Mouse (Mus musculus) neural tube, embryonic 11.5 days (tissue): ENCODE measurements at regions not wholly inside any gene's neighbourhood (a gene's known extent, or its start where the extent isn't known, plus 50 kb on each side); places are given as distances from the start of the nearest gene placed in this dataset.

Experiments
- ATAC-seq: fragments of 200-750 bp; cut with Nextera tagmentation; 2 replicates; pipeline ENCODE4 v1.8.0; 2017; ENCODE audit warnings: moderate number of reproducible peaks, mild to moderate bottlenecking, moderate TSS enrichment, moderate library complexity; ENCODE audit not compliant: insufficient read depth, low FRiP score, low TSS enrichment
- DNase-seq: peaks from one replicate; pipeline ENCODE4 v3.0.0-alpha.2; 2015; ENCODE audit warnings: low spot score
- H3K27ac ChIP-seq: fragments of 300-500 bp; sonication (generic); 2 replicates; pipeline ENCODE4 v1.5.1; 2014; ENCODE audit warnings: low read depth, mild to moderate bottlenecking, low read length
- H3K27me3 ChIP-seq: fragments of 300-500 bp; sonication (generic); 2 replicates; pipeline ENCODE4 v1.6.1; 2014; ENCODE audit warnings: mild to moderate bottlenecking, low read length, mixed read lengths; ENCODE audit not compliant: control insufficient read depth, insufficient read depth
- H3K36me3 ChIP-seq: fragments of 300-500 bp; sonication (generic); 2 replicates; pipeline ENCODE4 v1.6.1; 2014; ENCODE audit warnings: mild to moderate bottlenecking, low read length, moderate library complexity, mixed read lengths; ENCODE audit not compliant: control insufficient read depth, insufficient read depth
- H3K4me1 ChIP-seq: fragments of 300-500 bp; sonication (generic); 2 replicates; pipeline ENCODE4 v1.6.1; 2014; ENCODE audit warnings: low read length, mixed read lengths; ENCODE audit not compliant: control insufficient read depth, insufficient read depth
- H3K4me2 ChIP-seq: fragments of 300-500 bp; sonication (generic); 2 replicates; pipeline ENCODE4 v1.6.1; 2014; ENCODE audit warnings: low read depth, mild to moderate bottlenecking, moderate library complexity
- H3K4me3 ChIP-seq: fragments of 300-500 bp; sonication (generic); 2 replicates; pipeline ENCODE4 v1.5.1; 2014; ENCODE audit warnings: low read depth, low read length
- H3K9ac ChIP-seq: fragments of 300-500 bp; sonication (generic); 2 replicates; pipeline ENCODE4 v1.6.1; 2014; ENCODE audit warnings: mild to moderate bottlenecking, low read length
- H3K9me3 ChIP-seq: fragments of 300-500 bp; sonication (generic); 2 replicates; pipeline ENCODE4 v1.6.1; 2016; ENCODE audit warnings: low read length; ENCODE audit not compliant: control insufficient read depth
- WGBS: fragments of 180-500 bp; shearing (Covaris S2); extraction: QIAGEN DNeasy Blood & Tissue Kit; methylation state at CpG from one replicate; pipeline ENCODE4 v1.1.7; 2014; 5-methylcytosine and 5-hydroxymethylcytosine counted together

DNA sequence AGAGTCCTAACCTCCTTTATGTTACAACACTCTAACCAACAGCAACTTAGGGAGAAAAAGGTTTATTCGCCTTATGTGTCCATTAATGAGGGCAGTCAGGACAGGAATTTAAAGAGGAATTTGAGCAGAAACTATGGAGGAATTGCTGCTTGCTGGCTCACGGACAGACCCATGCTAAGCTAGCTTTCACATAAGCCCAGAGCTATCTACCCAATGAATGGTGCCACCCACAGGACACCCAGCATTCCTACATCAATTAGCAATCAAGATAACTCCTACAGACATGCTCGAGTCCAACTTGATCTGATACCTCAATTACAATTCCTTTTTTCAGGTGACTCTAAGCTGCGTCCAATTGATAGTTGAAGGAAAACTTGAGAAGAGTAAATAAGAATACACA is 1021.2 kb upstream of the Gm7489 start:
- Histone ChIP-seq H3K27ac (no peak overlapping the region), H3K27me3 (no peaks in the 10 kb centered on the region), H3K4me1 (no peaks in the 10 kb centered on the region), H3K4me2 (no peak overlapping the region), H3K9me3 (no peaks in the 10 kb centered on the region), H3K4me3 (no peak overlapping the region), H3K9ac (no peak overlapping the region), H3K36me3 (no peaks in the 10 kb centered on the region)
- DNase-seq = no peak
- ATAC-seq = no peak
- 84% methylated on average over 4 of the region's 4 CpGs for WGBS

DNA sequence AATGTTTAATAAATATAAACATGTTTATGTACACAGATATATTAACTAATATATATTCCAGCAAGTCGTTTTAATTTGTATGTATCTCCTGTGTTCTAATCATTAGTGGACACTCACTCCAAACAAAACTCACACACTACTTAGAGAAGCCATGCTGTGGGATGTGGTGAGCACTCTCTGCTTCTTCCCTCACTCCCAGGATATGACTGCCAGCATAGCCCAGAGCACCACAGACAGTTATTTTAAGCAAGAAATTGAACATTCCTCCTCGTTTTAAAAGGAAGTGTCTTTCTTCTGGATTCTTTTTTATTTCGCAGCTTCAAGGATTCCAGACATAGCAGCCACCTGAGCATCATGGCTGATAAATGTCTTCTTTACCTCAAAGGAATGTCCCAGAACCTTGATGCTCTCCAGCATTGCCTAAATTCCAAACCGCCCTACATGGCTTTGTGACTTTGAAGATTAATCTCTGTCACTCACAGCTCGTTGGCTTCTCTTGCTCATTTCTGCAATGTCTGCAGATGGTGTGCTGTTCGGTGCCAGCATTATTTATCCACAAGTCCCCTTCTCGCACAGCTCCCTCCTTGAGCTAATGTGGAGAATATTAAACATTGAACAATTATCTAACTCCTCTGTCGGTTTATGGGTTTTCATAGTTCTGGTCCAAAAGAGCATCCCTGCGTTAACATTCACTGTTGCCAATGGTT is 992.3 kb upstream of the Gm7489 start:
- Histone ChIP-seq H3K9me3 (no peaks in the 10 kb centered on the region), H3K36me3 (no peaks in the 10 kb centered on the region), H3K9ac (no peak overlapping the region), H3K4me2 (no peak overlapping the region), H3K27me3 (no peaks in the 10 kb centered on the region), H3K4me3 (no peak overlapping the region), H3K27ac (no peak overlapping the region), H3K4me1 (no peaks in the 10 kb centered on the region)
- no peak for ATAC-seq
- no peak for DNase-seq
- 82% methylated on average over 9 of the region's 9 CpGs for WGBS

DNA sequence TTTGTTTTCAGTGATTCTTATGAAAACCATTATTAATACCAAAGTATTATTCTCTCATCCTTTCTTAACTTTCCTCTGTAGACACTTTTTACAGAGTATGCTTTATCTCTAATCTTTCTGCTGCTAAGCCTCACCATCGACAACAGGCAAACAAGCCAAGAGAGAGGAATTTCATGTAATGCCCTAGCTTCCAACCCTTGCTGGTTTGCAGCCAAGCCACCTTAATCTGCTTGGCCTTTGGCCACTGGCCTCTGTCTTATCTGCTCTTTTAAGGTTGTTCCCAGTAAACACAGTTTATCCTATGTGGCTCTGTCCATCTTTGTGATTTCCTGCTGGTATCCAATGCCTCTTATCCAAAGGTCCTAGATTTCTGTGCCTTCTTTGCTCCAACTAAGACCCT is 986.6 kb upstream of the Gm7489 start:
- Histone ChIP-seq H3K9me3 (no peaks in the 10 kb centered on the region), H3K36me3 (no peaks in the 10 kb centered on the region), H3K4me2 (no peak overlapping the region), H3K4me1 (no peaks in the 10 kb centered on the region), H3K9ac (no peak overlapping the region), H3K4me3 (no peak overlapping the region), H3K27me3 (no peaks in the 10 kb centered on the region), H3K27ac (no peak overlapping the region)
- ATAC-seq (no peak), DNase-seq (no peak)
- 97% methylated on average over 1 of the region's 1 CpGs for WGBS

DNA sequence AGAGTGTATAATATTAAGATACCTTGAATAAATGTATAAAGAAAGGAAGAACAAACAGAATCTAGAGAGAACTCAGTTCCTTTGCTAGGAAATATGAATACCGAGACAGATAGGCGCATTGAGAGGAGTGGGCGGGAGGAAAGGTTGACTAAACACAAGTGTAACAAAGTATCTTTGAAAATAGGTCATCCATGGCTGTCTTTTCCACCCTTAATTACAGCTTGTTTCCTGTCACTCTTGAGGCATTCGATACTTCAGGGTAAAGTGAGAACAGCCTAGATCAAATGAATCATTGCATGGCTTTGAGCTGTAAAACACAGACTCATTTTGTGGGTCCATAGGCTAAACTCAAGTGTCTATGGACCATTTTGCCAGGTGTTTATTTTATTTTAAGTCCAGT is 985.3 kb upstream of the Gm7489 start:
- H3K4me1 ChIP-seq = no peaks in the 10 kb centered on the region
- H3K9ac ChIP-seq = no peak overlapping the region
- H3K36me3 ChIP-seq = no peaks in the 10 kb centered on the region
- H3K4me3 ChIP-seq = no peak overlapping the region
- ATAC-seq (no peak), DNase-seq (no peak)
- no peaks in the 10 kb centered on the region for H3K27me3 ChIP-seq
- no peak overlapping the region for H3K27ac ChIP-seq
- no peaks in the 10 kb centered on the region for H3K9me3 ChIP-seq
- no peak overlapping the region for H3K4me2 ChIP-seq
- 89% methylated on average over 4 of the region's 4 CpGs for WGBS

DNA sequence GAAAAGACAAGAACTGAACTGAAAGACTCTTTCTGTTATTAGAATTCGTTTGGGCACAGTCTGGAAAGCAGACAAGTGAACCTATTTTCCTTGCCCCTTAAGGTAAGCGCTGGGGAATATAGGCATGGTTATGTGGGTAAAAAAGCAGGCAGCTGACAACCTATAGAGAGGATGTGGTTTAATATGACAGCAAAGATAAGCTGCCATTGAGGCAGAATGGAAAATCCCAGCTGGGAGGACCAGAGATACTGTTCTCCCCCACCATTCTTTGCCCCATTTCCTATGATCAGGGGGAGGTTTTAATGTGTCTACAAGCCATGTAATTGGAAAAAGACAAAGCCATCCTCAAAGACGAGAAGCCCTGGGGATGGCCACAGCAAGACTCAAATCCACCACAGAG is 984.9 kb upstream of the Gm7489 start:
- 78% methylated on average over 3 of the region's 3 CpGs for WGBS
- H3K9ac ChIP-seq = no peak overlapping the region
- no peaks in the 10 kb centered on the region for H3K4me1 ChIP-seq
- DNase-seq (no peak), ATAC-seq (no peak)
- no peak overlapping the region for H3K4me3 ChIP-seq
- H3K27me3 ChIP-seq = no peaks in the 10 kb centered on the region
- H3K4me2 ChIP-seq = no peak overlapping the region
- H3K27ac ChIP-seq = no peak overlapping the region
- no peaks in the 10 kb centered on the region for H3K9me3 ChIP-seq
- no peaks in the 10 kb centered on the region for H3K36me3 ChIP-seq

DNA sequence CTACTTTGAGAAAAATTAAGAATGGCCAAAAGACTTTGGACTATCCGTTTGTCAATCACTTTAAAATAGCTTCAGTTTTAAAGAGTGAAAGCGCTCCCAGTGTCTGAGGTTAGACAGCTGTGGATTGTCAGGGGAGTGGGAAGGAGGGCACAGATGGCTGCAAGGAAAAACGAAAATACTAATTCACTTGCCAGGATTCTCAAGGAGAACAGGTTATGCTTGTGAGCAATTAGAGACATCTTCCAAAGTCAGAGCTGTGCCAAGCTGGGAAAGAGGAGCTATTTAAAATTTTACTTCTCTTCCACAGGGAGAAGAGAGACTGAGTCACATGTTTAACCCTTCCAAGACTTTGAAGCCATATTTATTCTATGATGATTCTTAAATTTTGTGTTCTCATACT is 979.5 kb upstream of the Gm7489 start:
- Histone ChIP-seq H3K9me3 (no peaks in the 10 kb centered on the region), H3K27me3 (no peaks in the 10 kb centered on the region), H3K4me2 (no peak overlapping the region), H3K4me3 (no peak overlapping the region), H3K27ac (no peak overlapping the region), H3K36me3 (no peaks in the 10 kb centered on the region), H3K9ac (no peak overlapping the region), H3K4me1 (no peaks in the 10 kb centered on the region)
- WGBS = 83% methylated on average over 3 of the region's 3 CpGs
- DNase-seq (no peak), ATAC-seq (no peak)

DNA sequence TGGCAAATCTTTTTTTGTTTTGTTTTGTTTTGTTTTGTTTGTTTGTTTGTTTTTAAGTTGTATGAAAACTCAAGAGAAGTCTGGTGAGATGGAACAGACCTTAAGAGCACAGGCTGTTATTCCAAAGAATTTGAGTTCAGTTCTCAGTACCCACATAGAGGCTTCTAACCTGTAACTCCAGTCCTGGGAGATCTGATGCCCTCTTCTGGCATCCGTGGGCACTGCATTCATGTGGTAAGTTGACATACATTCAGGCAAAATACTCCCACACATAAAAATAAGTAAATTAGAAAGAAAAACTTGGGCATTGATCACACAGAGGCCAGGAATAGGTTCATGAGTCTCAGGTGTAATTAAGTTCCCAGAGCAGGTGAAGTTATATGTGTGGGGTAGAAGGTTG is 977.5 kb upstream of the Gm7489 start:
- Histone ChIP-seq H3K4me1 (no peaks in the 10 kb centered on the region), H3K36me3 (no peaks in the 10 kb centered on the region), H3K27me3 (no peaks in the 10 kb centered on the region), H3K4me2 (no peak overlapping the region), H3K4me3 (no peak overlapping the region), H3K9ac (no peak overlapping the region), H3K27ac (no peak overlapping the region), H3K9me3 (no peaks in the 10 kb centered on the region)
- ATAC-seq = no peak
- WGBS = 45% methylated on average over 1 of the region's 1 CpGs
- no peak for DNase-seq

DNA sequence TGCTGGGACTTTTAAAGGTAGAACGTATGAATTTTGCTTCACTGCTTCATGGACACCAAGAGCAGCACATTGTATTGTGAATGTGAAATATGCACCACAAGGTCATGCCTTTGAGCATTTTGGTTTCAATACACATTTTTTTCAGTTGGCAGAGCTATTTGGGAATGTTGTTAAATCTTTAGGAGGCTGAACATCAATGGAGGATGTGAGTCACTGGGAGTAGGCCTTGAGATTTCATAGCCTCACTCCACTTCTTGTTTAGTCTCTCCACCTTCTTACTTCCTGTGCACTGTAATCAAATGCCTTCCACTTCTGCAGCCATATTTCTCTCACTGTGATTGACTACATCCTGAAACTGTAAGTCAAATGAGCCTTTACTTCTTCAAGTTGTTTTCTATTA is 962.4 kb upstream of the Gm7489 start:
- WGBS = 86% methylated on average over 1 of the region's 1 CpGs
- no peaks in the 10 kb centered on the region for H3K4me1 ChIP-seq
- H3K27me3 ChIP-seq = no peaks in the 10 kb centered on the region
- no peak overlapping the region for H3K27ac ChIP-seq
- no peaks in the 10 kb centered on the region for H3K36me3 ChIP-seq
- no peak overlapping the region for H3K4me3 ChIP-seq
- ATAC-seq (no peak), DNase-seq (no peak)
- H3K9me3 ChIP-seq = 0 out of 2 replicates have a peak, but pooled peaks cover 3% of the 10 kb centered on the region
- H3K4me2 ChIP-seq = no peak overlapping the region
- no peak overlapping the region for H3K9ac ChIP-seq

DNA sequence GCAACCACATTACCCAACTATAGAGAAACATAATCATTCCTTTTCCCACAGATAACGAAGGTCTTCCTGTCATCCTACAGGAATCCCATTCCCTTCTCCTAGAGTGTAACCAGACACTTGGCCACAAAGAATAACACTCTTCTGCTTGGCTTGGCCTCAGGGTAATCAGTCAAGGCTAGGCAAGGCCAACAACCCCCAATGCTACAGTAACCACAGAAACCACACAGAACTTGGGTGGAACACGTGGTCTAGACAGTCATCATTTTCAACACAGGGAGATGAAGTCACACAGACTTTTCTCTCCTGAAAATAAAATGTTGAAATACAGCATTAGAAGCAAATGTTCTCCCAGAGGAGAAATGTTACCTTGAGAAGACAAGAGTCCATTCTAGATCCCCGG is 956.3 kb upstream of the Gm7489 start:
- H3K4me1 ChIP-seq = no peaks in the 10 kb centered on the region
- 64% methylated on average over 3 of the region's 3 CpGs for WGBS

More for the DNA sequence above, 956.3 kb upstream of the Gm7489 start:
- Histone ChIP-seq H3K9ac (no peak overlapping the region), H3K36me3 (no peaks in the 10 kb centered on the region), H3K27ac (no peak overlapping the region), H3K27me3 (no peaks in the 10 kb centered on the region), H3K9me3 (no peaks in the 10 kb centered on the region), H3K4me2 (no peak overlapping the region), H3K4me3 (no peak overlapping the region)
- DNase-seq = no peak
- ATAC-seq = no peak
